Mouse (Mus musculus): ENCODE measurements around the gene Med19.
"Not testable (repeated sequence)": the region's sequence is repeated elsewhere in the genome, so short reads cannot be mapped to it uniquely, and the experiment has no call there.

The Med19 gene

DNA sequence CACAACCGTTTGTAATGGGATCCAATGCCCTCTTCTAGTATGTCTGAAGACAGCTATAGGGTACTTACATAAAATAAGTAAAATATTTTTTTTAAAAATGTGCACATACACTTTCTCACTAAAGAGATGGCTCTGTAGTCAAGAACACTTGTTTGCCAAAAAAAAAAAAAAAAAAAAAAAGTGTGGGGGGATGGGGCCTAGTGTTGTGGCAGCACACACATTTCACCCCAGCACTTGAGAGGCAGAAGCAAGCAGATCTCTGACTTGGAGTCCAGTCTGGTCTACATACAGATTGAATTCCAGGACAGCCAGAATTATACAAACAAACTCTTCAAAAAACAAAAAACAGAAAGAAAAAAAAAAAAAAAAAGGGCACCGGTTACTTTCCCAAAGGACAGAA is 42.5 kb downstream of the Med19 start:
- no peak for DNase-seq (ENCODE audit: low spot score)

DNA sequence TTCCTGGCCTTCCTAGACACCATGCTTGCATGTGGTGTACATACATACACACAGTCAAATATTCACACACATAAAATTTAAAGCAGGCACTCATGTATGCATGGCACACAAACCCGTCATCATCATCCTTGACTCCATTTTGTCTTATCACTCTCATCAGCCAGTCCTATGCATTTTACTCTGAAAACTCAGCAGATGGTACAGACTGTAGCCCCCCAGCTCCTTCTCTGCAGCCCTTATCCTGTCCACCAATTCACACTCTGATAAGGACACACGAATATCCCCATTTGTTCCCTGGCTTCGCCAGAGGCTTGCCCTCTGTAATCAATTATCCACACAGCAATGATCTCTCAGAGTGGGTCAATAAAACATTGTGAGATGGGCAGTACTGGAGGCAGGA is 43.0 kb downstream of the Med19 start:
- DNase-seq (ENCODE audit: low spot score): no peak

DNA sequence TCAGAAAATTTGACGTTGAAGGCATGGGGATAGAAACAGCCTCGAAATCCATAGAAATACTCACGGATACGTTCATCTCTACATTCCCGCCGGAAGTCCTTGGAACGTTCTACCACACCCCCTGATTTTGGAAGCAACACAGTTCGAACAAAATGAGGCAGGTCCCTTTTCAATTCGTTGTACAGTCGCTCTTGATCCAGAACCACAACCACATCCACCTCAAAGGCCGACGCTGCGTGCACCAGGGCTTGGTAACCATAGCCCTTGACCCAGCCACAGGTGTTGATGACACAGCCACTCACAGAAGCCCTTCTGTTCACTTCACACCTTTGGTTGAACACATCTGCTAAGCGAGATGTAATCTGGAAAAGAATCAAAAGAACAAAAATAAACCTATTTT is 45.7 kb downstream of the Med19 start:
- DNase-seq (ENCODE audit: low spot score): no peak

DNA sequence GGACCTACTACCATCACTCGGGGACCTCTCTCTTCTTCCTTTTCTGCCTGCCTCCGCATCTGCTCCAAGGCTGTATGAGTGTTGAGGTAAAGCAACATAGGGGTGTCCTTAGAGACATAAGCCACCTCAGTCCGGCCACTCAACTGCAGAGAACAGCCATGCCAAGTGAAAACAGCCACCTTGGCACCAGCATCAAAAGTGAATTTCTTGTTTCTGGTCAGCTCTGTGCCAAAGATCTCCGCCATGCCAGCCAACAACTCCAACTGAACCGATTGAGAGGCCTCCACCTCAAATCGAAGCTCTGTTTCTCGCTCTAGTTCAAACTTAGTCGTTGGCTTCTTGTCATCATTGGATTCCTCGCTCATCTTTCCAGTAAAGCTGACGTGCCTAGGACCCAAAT is 47.6 kb downstream of the Med19 start:
- no peak for DNase-seq (ENCODE audit: low spot score)

DNA sequence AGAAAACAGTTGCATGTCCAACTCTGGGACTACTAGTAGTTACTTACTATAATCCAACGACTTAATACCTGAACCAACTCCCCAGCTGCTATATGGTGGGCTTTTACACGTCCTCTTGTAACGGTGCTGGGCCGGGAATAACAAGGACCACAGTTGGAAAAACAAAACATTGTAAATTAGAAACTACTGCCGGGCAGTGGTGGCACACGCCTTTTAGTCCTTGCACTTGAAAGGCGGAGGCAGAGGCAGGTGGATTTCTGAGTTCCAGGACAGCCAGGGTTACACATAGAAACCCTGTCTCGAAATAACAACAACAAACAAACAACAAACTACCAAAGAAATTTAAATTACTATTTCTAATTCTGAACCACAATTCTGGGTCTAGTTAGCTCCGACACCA is 48.5 kb downstream of the Med19 start:
- no peak for DNase-seq (ENCODE audit: low spot score)

DNA sequence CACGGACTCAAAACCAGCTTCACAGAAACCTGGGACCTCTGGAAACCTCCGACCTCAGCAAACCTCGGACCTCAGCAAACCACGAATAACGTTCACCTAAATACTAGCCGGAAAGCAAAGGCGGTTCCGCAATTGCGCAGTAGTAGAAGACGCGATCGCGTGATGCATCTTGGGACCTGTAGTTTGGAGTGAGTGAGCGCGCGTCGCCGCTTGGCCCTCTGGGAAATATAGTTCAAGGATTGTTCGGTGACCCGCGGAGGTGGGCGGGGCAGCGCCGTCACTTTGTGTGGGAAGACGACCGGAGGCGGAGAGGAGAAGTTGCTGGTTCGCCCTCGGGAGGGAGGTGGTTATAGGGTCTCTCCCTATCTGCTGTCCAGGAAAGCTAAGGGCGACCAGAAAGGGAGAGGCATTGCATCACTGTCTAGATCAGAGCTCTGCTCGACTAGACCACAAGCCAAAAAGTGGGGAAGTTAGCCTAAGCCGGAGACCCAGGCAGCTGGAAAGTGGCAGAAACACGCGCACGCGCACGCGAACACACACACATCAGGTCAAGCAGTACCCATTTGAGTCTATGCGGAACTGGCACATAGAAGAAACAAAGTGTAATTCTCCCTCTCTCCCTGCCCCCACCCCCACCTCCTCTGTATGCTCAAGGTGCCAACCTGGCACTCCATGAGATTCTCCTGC is 49.1 kb downstream of the Med19 start, which contains the start of gene Clp1:
Gene Clp1, minus strand, starts transcription at position 179 of the 687 bp plus-strand sequence.
- peak; percentile 98 for DNase-seq (ENCODE audit: low spot score)

DNA sequence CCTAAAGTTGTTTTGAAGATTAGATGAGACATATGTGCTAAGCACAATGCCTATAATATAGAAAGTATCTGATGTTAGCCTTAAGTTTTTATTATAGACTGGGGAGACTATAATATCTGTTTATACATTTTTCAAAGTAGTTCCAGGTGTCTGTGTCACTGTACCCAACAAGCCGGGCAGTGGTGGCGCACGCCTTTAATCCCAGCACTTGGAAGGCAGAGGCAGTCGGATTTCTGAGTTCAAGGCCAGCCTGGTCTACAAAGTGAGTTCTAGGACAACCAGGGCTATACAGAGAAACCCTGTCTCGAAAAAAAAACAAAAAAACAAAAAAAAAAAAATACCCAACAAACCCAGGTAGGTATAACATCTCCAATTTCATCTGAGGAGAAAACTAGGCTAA is 50.0 kb downstream of the Med19 start:
- DNase-seq (ENCODE audit: low spot score): not testable (repeated sequence)

DNA sequence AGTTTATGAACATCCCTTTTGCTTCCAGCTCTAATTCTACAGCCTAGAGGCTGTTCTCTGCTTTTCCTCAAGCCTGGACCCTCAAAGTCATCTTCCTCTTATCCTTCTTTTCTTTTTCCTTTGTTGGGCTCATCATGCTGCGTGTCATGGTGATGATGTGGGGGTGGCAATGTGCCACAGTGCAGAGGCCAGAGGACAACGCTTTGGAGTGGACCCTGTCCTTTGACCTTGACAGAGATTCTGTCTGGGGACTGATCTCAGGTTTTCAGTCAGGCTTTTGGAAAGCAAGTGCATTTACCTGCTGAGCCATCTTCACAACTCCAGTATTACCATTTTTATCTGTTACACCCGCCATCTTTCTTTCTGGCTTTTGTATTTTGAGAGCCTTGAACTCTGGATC is 53.0 kb downstream of the Med19 start:
- no peak for DNase-seq (ENCODE audit: low spot score)

DNA sequence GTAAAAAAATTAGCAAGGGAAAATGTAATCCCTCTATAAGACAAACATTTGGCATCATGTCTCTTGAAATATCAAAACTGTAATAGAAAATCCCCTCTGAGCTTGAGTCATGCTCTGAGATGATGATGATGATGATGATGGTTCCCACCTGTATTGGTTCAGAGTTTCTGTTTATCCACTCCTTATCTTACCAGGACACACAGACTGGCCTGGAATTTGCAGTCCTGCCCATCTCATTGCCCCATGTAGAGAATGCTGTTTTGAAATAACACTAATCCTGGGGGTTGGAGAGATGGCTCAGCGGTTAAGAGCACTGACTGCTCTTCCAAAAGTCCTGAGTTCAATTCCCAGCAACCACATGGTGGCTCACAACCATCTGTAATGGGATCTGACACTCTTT is 54.2 kb downstream of the Med19 start:
- no peak for DNase-seq (ENCODE audit: low spot score)

DNA sequence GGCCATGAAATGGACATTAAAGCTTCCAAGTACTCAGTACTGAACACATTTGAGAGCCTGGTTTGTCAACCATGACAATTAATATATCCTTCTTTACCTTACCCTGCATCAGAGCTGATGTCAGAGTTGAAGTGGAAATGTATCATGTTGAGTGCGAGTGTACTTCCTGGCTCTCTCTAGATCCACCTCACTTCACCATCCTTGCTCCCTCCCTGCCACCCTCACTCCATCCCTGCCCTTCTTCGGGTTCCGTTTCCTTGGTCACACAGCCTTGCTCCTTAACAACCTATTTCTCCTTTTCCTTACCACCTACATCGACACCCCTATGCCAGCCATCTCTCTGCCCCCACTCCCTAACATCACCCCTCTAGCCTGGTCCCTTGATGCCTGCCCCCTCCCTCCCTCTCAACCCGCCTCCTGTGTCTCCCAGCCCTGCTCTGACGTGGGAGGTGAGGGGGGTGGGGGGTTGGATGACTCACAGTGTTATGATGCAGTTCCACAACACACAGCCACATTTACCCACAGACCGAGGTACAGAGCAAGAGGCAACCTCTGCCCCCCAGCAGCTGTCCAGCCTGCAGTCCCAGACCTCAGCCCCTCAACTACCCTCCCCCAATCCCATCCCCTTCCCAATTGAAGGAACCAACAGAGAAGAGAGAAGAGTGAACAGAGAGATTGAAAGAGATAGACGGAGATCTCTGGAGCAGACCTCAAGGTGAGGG is 55.5 kb downstream of the Med19 start, which contains the start of gene Ypel4:
Gene Ypel4, plus strand, starts transcription at position 480 of the 722 bp plus-strand sequence.
- DNase-seq (ENCODE audit: low spot score): no peak

DNA sequence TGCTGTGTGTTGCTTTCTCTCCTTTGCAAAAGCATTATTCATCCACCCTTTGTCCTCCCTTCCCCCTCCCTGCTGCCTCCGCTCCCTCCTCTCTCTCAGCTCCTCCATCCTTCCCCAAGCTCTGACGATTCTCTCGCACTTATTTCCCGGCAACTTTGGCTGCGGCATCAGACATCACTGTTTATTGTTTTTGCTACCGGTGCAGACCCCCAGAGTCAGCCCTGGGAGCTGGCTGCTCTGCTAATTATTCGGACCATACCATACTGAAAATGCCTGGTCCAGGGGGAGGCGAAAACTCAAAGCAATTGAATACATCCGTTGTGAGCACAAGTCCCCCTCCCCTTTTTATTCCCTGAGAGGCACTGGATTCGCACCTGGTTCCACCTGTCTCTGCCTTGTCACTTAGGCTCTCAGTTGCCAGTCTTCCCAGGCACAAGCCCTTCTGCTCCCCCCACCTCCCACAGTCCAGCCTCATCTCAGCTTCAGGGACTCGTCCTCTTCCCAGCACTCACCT is 56.2 kb downstream of the Med19 start:
- DNase-seq (ENCODE audit: low spot score): no peak

DNA sequence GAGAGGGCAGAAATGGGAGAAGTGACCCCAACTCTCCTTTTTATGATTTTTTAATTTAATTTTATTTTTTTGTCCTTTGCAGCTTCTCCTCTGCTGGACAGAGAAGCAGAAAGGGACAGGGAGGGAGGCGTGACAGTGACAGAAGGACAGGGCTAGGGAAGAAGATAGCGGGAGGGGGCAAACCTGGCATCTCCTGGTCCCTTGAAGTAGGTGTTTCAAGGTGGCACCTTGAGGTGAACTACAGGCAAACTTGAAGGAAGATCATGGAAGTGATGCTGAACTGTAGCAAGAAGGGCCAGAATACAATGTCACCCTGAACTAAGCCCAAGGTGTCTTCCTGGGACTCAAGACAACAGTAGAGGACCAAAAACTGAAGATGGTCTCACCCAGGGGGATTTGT is 56.7 kb downstream of the Med19 start:
- DNase-seq (ENCODE audit: low spot score): no peak

DNA sequence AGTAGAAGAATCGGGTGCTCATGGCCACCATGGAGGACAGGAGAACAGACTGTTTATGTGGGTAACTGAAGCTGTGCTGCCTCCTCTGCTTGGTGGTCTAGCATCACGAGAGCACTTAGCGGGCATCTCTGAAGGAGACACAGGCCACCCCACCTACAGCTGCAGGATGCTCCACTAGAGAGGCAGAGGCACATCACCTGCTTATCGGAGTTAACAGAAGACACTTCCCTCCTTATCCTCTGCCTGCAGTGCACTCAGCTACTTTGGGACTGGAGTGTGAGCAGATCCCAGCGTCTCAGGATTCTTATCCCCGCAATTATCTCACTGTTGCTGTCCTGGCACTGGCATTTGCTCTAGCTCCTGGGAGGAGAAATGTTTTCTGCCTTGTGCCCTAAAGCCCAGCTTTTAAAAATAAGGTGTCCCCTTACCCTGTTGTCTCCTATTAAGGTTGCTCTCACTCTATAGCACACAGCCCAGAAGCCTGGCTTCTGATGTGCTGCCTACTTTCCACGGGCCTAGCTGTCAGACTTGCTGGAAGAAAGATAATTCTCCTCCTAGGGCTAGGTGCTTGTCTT is 57.2 kb downstream of the Med19 start:
- peak; percentile 94 for DNase-seq (ENCODE audit: low spot score)

DNA sequence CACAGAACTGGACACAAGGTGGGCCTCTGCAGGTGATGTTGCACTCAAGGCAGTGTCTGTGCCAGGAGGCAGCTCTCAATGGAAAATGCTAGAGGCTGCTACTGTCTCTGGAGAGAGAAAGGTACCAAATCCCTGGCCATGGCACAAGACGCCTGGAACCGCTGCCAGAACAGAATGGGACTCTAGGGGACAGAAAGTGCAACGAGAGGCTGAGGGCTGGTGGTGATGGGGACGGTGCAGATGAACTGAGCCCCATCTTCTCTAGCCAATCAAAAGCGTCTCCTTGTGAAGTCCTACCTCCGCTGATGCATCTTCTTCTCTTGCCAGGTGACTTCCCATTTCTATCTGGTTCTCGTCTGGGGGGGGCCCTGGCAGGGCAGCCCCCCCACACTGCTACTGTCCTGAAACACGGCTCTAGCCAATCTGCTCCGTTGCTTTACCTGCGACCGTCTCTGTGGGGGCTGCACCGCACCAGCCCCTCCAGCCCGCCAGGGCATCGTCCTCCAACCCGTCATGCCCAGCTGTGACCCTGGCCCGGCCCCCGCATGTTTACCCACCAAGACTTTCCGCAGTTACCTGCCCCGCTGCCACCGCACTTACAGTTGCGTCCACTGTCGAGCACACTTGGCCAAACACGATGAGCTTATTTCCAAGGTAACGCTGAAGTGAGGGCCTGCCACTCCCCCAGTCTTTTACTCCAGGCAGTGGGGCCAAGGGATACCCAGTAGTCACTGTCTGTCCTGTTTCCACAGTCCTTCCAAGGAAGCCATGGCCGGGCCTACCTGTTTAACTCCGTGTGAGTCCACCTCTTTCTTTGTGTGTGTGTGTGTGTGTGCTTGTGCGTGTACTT is 58.3 kb downstream of the Med19 start:
- DNase-seq (ENCODE audit: low spot score): no peak

DNA sequence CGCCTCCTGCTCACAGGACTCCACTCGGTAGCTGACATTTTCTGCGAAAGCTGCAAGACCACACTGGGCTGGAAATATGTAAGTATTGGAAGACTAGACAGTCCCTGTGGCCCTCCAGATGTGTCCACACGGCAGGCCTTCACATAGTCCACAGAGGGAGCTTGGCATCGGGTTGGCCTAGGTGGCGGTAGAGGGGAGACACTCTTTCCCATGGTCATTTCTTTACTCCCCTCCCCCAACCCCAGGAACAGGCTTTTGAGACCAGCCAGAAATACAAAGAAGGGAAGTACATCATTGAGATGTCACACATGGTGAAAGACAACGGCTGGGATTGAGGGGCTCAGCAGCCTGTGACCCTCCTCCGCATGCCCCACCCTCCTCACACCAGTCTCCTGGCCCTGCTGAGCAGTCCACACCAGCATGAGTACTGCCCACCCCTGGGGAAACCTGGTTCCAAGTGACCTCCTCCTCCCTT is 59.3 kb downstream of the Med19 start:
- no peak for DNase-seq (ENCODE audit: low spot score)
